Mouse (Mus musculus): ENCODE data around the gene Col19a1. TPM values are rescaled to one million over a fixed set of nuclear protein-coding genes. Genes with fewer than 3 reads are reported as not detected.

Col19a1 gene
- 0.18 TPM for total RNA-seq (2023)

GRCm38 (mm10) chr1:24587141-24587541 lies at the start of gene Col19a1:
Col19a1 (minus strand) TSS chr1:24587472.

Other genes with a start within 250 kb of the Col19a1 start
- 67.5 TPM for gene Lmbrd1, start 91.2 kb upstream of the Col19a1 start, total RNA-seq (2023)

All from CD4-positive naive resting alpha-beta T cell, adult 76 days (primary cell).